Mouse (Mus musculus) small intestine, adult 2 months (tissue): ENCODE measurements around the gene Lmod2. TPM values are rescaled to one million over a fixed set of nuclear protein-coding genes. Genes with fewer than 3 reads are reported as not detected.

Experiments used
- H3K27ac ChIP-seq: fragments of 200-500 bp; 2 replicates; pipeline ENCODE4 v1.5.1; 2012; ENCODE audit warnings: low read depth, low read length, control low read depth, inconsistent platforms; ENCODE audit not compliant: insufficient read depth
- H3K27me3 ChIP-seq: fragments of 200-500 bp; 2 replicates; pipeline ENCODE4 v1.6.1; 2012; ENCODE audit warnings: mild to moderate bottlenecking, moderate library complexity, low read length, inconsistent platforms; ENCODE audit not compliant: control insufficient read depth, insufficient read depth
- H3K36me3 ChIP-seq: fragments of 200-500 bp; 2 replicates; pipeline ENCODE4 v1.6.1; 2012; ENCODE audit warnings: mild to moderate bottlenecking, low read length, control low read depth, inconsistent platforms; ENCODE audit not compliant: control insufficient read depth, insufficient read depth
- H3K4me1 ChIP-seq: fragments of 200-500 bp; 2 replicates; pipeline ENCODE4 v1.6.1; 2012; ENCODE audit warnings: low read length, inconsistent platforms, mixed read lengths; ENCODE audit not compliant: control insufficient read depth, insufficient read depth, insufficient read length
- H3K4me3 ChIP-seq: fragments of 200-500 bp; 2 replicates; pipeline ENCODE4 v1.5.1; 2012; ENCODE audit warnings: low read depth, mild to moderate bottlenecking, control low read depth, inconsistent platforms, low read length, moderate library complexity
- CTCF ChIP-seq: fragments of 200-500 bp; IDR thresholded peaks from 2 replicates; pipeline ENCODE4 v1.5.1; 2012; ENCODE audit warnings: low read depth, mild to moderate bottlenecking, control low read depth, inconsistent platforms, low read length, moderate library complexity, mixed read lengths; ENCODE audit not compliant: insufficient replicate concordance, insufficient read length; ENCODE audit errors: extremely low read depth
- POLR2A ChIP-seq: fragments of 200-500 bp; IDR thresholded peaks from 2 replicates; pipeline ENCODE4 v1.6.1; 2012; ENCODE audit warnings: low read depth, mild to moderate bottlenecking, control low read depth, inconsistent platforms, low read length, moderate library complexity
- WGBS: fragments of 180-500 bp; shearing (Covaris S2); methylation state at CpG from one replicate; pipeline ENCODE4 v1.1.7; 2018; 5-methylcytosine and 5-hydroxymethylcytosine counted together
- polyA plus RNA-seq: library from polyadenylated mRNA; depleted of rRNA; stranded (reverse); fragments of >200 nt; gene quantifications from 2 replicates; pipeline ENCODE4 v1.2.3, GENCODE M21; 2012; rRNA removed

Gene Lmod2
- polyA plus RNA-seq = not detected in 2 replicates

- Histone ChIP-seq H3K27ac (no peak within 1 kb of the TSS), H3K27me3 (no peaks in the 10 kb centered on the region), H3K36me3 (no peaks in the 10 kb centered on the region), H3K4me3 (no peak within 1 kb of the TSS), H3K4me1 (no peaks in the 10 kb centered on the region)
- 78% methylated on average over 10 of the region's 10 CpGs for WGBS
- TF ChIP-seq POLR2A (no peak), CTCF (no peak)
Observed at GRCm38 (mm10) chr6:24597500-24597899, at the start of gene Lmod2. TSS of gene Lmod2 (plus strand) at chr6:24597762.

- H3K27me3 ChIP-seq = no peaks in the 10 kb centered on the region
- no peak overlapping the region for H3K27ac ChIP-seq
- TF ChIP-seq POLR2A (no peak), CTCF (no peak)
- H3K4me3 ChIP-seq = no peak overlapping the region
- WGBS = 76% methylated on average over 2 of the region's 2 CpGs
- H3K36me3 ChIP-seq = no peaks in the 10 kb centered on the region
- H3K4me1 ChIP-seq = peaks cover 4% of the 10 kb centered on the region; the same call in 1 of the 2 replicates
Observed at GRCm38 (mm10) chr6:24549801-24550200, 47.8 kb upstream of the Lmod2 start.

GRCm38 (mm10) chr6:24552046-24552445 lies 45.5 kb upstream of the Lmod2 start:
- Histone ChIP-seq H3K27ac (no peak overlapping the region), H3K4me3 (no peak overlapping the region), H3K36me3 (no peaks in the 10 kb centered on the region), H3K27me3 (no peaks in the 10 kb centered on the region), H3K4me1 (no peaks in the 10 kb centered on the region)
- no peak for TF ChIP-seq POLR2A
- no peak for TF ChIP-seq CTCF
- 63% methylated on average over 7 of the region's 7 CpGs for WGBS

DNA sequence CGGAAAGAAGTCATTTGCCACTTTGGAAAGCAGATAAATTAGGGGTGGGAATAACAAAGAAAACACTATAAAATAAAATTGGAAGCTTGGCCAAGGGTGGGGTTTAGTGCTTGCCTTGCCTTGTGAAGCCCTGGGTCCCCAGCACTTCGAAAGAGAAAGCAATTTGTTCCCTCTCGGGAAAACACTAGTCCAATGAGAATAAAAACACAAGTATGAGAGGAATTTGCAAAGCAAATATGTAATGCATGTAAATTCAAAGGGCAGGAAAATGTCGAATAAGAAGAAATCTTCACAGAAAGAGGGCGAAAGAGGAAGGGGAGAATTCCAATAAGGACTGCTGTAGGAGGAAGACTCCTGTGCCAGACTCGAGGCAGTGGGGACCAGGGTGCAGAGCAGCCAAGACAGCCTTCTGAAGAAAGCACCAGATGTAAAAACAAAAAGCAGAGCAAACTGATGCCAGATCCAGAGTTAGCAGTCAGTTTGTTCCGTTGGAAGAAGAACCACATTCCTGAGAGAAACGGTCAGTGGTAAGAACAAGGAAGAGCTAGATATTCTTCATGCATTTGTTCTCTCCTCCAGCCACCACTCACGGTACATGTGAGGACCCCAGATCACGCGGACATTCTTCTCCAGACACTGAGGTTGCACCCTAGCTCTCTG lies 43.0 kb upstream of the Lmod2 start:
- no peak for TF ChIP-seq POLR2A
- TF ChIP-seq CTCF = no peak
- Histone ChIP-seq H3K4me3 (no peak overlapping the region), H3K4me1 (no peaks in the 10 kb centered on the region), H3K27me3 (no peaks in the 10 kb centered on the region), H3K27ac (no peak overlapping the region), H3K36me3 (no peaks in the 10 kb centered on the region)
- WGBS = 39% methylated on average over 11 of the region's 11 CpGs

DNA sequence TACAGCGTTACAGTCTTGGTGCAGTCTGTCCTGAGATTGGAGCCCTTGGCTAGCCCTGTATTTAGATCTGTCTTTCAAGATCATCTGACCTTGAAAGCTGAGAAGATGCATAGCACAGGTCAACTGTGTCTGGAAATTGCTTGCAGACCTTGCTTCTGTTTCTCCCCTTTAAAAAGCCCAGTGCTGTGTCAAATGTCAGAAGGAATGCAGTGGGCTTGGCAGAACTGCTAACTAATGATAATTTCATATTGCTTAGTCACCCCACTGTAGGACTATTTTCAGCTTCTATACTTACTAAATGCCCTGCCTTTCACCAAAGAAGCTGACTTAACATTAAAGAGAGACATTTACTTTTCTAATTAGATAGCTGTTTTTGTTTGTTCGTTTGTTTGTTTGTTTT lies 42.1 kb upstream of the Lmod2 start:
- TF ChIP-seq CTCF = no peak
- TF ChIP-seq POLR2A = no peak
- Histone ChIP-seq H3K27me3 (no peaks in the 10 kb centered on the region), H3K4me1 (no peaks in the 10 kb centered on the region), H3K4me3 (no peak overlapping the region), H3K36me3 (no peaks in the 10 kb centered on the region), H3K27ac (no peak overlapping the region)
- 79% methylated on average over 2 of the region's 2 CpGs for WGBS

GRCm38 (mm10) chr6:24564081-24564480 lies 33.5 kb upstream of the Lmod2 start:
- H3K27ac ChIP-seq = no peak overlapping the region
- no peaks in the 10 kb centered on the region for H3K27me3 ChIP-seq
- no peak for TF ChIP-seq POLR2A
- no peak for TF ChIP-seq CTCF
- H3K4me3 ChIP-seq = no peak overlapping the region
- no peaks in the 10 kb centered on the region for H3K36me3 ChIP-seq
- WGBS = 64% methylated on average over 9 of the region's 9 CpGs
- H3K4me1 ChIP-seq = no peaks in the 10 kb centered on the region

- H3K27ac ChIP-seq = no peak overlapping the region
- 74% methylated on average over 1 of the region's 1 CpGs for WGBS
- H3K36me3 ChIP-seq = no peaks in the 10 kb centered on the region
- H3K4me3 ChIP-seq = no peak overlapping the region
- no peaks in the 10 kb centered on the region for H3K27me3 ChIP-seq
- TF ChIP-seq CTCF (no peak), POLR2A (no peak)
- no peaks in the 10 kb centered on the region for H3K4me1 ChIP-seq
Observed at GRCm38 (mm10) chr6:24564886-24565285, 32.7 kb upstream of the Lmod2 start.

GRCm38 (mm10) chr6:24568963-24569362 lies 28.6 kb upstream of the Lmod2 start:
- Histone ChIP-seq H3K4me3 (no peak overlapping the region), H3K36me3 (no peaks in the 10 kb centered on the region), H3K27me3 (no peaks in the 10 kb centered on the region), H3K27ac (no peak overlapping the region), H3K4me1 (no peaks in the 10 kb centered on the region)
- TF ChIP-seq POLR2A (no peak), CTCF (no peak)
- WGBS = 85% methylated on average over 5 of the region's 5 CpGs
